Mouse (Mus musculus) embryonic facial prominence, embryonic 11.5 days (tissue): ENCODE measurements around the gene Ddhd1. TPM values are rescaled to one million over a fixed set of nuclear protein-coding genes. Genes with fewer than 3 reads are reported as not detected.

Experiments
- ATAC-seq: fragments of 200-750 bp; cut with Nextera tagmentation; replicated peaks from 2 replicates; pipeline ENCODE4 v1.8.0; 2017; ENCODE audit warnings: low read depth; ENCODE audit not compliant: insufficient number of reproducible peaks, low FRiP score, low TSS enrichment
- DNase-seq: peaks from one replicate; pipeline ENCODE4 v3.0.0-alpha.2; 2015; ENCODE audit warnings: low spot score
- H3K27ac ChIP-seq: fragments of 300-500 bp; sonication (generic); replicated peaks from 2 replicates; pipeline ENCODE4 v1.5.1; 2014; ENCODE audit warnings: mild to moderate bottlenecking, low read depth, low read length, control low read depth
- H3K27me3 ChIP-seq: fragments of 300-500 bp; sonication (generic); 2 replicates; pipeline ENCODE4 v1.6.1; 2014; ENCODE audit warnings: mild to moderate bottlenecking, low read length, moderate library complexity, mixed read lengths; ENCODE audit not compliant: control insufficient read depth, insufficient read depth
- H3K36me3 ChIP-seq: fragments of 300-500 bp; sonication (generic); replicated peaks from 2 replicates; pipeline ENCODE4 v1.6.1; 2014; ENCODE audit warnings: low read depth, mild to moderate bottlenecking, low read length, moderate library complexity, mixed read lengths; ENCODE audit not compliant: control insufficient read depth, insufficient read depth
- H3K4me1 ChIP-seq: fragments of 300-500 bp; sonication (generic); 2 replicates; pipeline ENCODE4 v1.6.1; 2014; ENCODE audit warnings: low read length, mixed read lengths; ENCODE audit not compliant: control insufficient read depth, insufficient read depth
- H3K4me2 ChIP-seq: fragments of 300-500 bp; sonication (generic); 2 replicates; pipeline ENCODE4 v1.6.1; 2014; ENCODE audit warnings: low read depth, mild to moderate bottlenecking, control low read depth, low read length, moderate library complexity
- H3K4me3 ChIP-seq: fragments of 300-500 bp; sonication (generic); 2 replicates; pipeline ENCODE4 v1.5.1; 2014; ENCODE audit warnings: low read depth, low read length, control low read depth
- H3K9ac ChIP-seq: fragments of 300-500 bp; sonication (generic); replicated peaks from 2 replicates; pipeline ENCODE4 v1.6.1; 2014; ENCODE audit warnings: mild to moderate bottlenecking, control low read depth, low read length
- H3K9me3 ChIP-seq: fragments of 300-500 bp; sonication (generic); replicated peaks from 2 replicates; pipeline ENCODE4 v1.6.1; 2016; ENCODE audit warnings: mild to moderate bottlenecking, low read length, inconsistent platforms, mixed read lengths; ENCODE audit not compliant: control insufficient read depth
- WGBS: fragments of 180-500 bp; shearing (Covaris S2); extraction: QIAGEN DNeasy Blood & Tissue Kit; methylation state at CpG from one replicate; pipeline ENCODE4 v1.1.7; 2014; 5-methylcytosine and 5-hydroxymethylcytosine counted together
- polyA plus RNA-seq: library from polyadenylated mRNA; unstranded; fragments of >200 nt; fragmentation: Nextera tagmentation; extraction: Ambion mirVana; gene quantifications from 2 replicates; pipeline ENCODE4 v1.2.1, GENCODE M21; 2014

The Ddhd1 gene
- polyA plus RNA-seq, 1 experiment from 2014 or later, result 6.9 TPM

DNA sequence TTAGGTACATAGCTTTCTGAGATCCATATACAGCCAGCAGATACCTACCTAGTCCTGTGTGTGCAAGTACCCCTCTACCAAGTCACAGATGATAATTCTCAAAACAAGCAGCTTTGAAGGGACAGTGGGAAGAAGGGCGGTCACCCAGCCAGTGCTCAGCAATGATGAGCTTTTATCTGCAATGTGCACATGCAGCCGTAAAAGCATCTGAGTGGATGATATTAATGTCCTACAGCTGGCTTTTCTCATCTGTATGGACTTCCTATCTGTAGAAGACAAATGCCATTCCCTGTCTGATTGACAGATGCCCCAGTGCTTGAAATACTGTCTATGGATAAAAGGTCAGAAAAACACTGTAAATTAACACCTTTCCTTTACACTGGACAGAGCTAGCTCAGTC is 4.2 kb downstream of the Ddhd1 start:
- Histone ChIP-seq H3K27ac (no peak overlapping the region), H3K27me3 (no peaks in the 10 kb centered on the region), H3K36me3 (no peaks in the 10 kb centered on the region), H3K4me1 (no peaks in the 10 kb centered on the region), H3K4me3 (no peak overlapping the region), H3K4me2 (no peak overlapping the region), H3K9ac (no peak overlapping the region), H3K9me3 (no peaks in the 10 kb centered on the region)
- ATAC-seq (no peak), DNase-seq (no peak)
- 79% methylated on average over 2 of the region's 2 CpGs for WGBS

- no peak overlapping the region for H3K9ac ChIP-seq
- no peak overlapping the region for H3K4me3 ChIP-seq
- H3K27ac ChIP-seq, result no peak overlapping the region
- H3K36me3 ChIP-seq, result no peaks in the 10 kb centered on the region
- no peak overlapping the region for H3K4me2 ChIP-seq
- WGBS, result 56% methylated on average over 11 of the region's 11 CpGs
- no peak for DNase-seq
- H3K27me3 ChIP-seq, result no peaks in the 10 kb centered on the region
- ATAC-seq, result no peak
- no peaks in the 10 kb centered on the region for H3K9me3 ChIP-seq
- H3K4me1 ChIP-seq, result no peaks in the 10 kb centered on the region
Observed at GRCm38 (mm10) chr14:45648999-45649818, 8.7 kb downstream of the Ddhd1 start.

DNA sequence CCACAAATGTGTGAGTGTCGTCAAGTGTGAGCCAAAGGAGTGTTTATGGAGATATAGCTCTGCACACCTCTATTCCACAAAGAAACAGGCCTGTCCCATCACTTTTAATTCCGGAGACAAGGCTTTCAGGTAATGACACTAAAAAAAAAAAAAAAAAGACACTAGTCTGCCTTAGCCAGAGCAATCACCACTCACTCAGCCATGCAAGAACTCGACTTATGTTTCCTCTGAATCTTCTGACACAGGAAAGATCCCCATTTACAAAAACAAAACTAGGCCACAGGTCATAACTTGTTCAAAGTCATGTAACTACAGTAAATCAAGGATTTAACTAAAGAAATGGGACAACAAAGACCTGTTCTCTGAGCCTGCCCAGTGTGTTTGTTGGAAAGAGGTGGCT is 9.8 kb downstream of the Ddhd1 start:
- no peaks in the 10 kb centered on the region for H3K36me3 ChIP-seq
- no peak overlapping the region for H3K9ac ChIP-seq
- WGBS, result 85% methylated on average over 3 of the region's 3 CpGs
- no peak for ATAC-seq
- no peak overlapping the region for H3K4me2 ChIP-seq
- H3K27ac ChIP-seq, result no peak overlapping the region
- H3K4me3 ChIP-seq, result no peak overlapping the region
- DNase-seq, result no peak
- H3K4me1 ChIP-seq, result no peaks in the 10 kb centered on the region
- H3K27me3 ChIP-seq, result no peaks in the 10 kb centered on the region
- H3K9me3 ChIP-seq, result no peaks in the 10 kb centered on the region

DNA sequence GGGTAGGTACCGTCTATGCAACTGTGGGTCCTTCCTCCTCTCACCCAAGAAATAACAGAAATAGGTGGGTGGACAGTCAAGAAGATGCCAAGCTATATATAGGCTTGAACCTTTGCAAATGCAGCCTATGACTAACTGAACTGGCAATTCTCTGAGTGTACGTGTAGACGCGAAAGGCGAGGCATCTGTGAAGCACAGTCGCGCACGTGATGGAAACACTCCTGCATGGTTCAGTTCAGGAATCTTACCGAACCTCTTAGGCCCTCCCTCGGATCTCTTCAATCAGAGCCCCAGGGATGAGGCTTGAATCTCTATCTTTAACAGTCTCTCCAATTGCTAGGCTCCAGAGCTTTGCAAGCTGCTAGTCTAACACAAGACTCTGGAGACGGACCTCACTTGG is 10.3 kb downstream of the Ddhd1 start:
- H3K4me1 ChIP-seq, result no peaks in the 10 kb centered on the region
- no peak for DNase-seq
- no peak overlapping the region for H3K27ac ChIP-seq
- no peak for ATAC-seq
- H3K4me3 ChIP-seq, result no peak overlapping the region
- no peaks in the 10 kb centered on the region for H3K9me3 ChIP-seq
- H3K4me2 ChIP-seq, result no peak overlapping the region
- H3K36me3 ChIP-seq, result no peaks in the 10 kb centered on the region
- 91% methylated on average over 11 of the region's 11 CpGs for WGBS
- H3K27me3 ChIP-seq, result no peaks in the 10 kb centered on the region
- no peak overlapping the region for H3K9ac ChIP-seq

- ATAC-seq (no peak), DNase-seq (no peak)
- Histone ChIP-seq H3K36me3 (no peaks in the 10 kb centered on the region), H3K4me3 (no peak overlapping the region), H3K9me3 (no peaks in the 10 kb centered on the region), H3K27ac (no peak overlapping the region), H3K27me3 (no peaks in the 10 kb centered on the region), H3K9ac (no peak overlapping the region), H3K4me1 (no peaks in the 10 kb centered on the region), H3K4me2 (no peak overlapping the region)
- WGBS, result 88% methylated on average over 7 of the region's 7 CpGs
Observed at GRCm38 (mm10) chr14:45647175-45647574, 10.8 kb downstream of the Ddhd1 start.

GRCm38 (mm10) chr14:45644786-45645185 is 13.2 kb downstream of the Ddhd1 start:
- 59% methylated on average over 1 of the region's 1 CpGs for WGBS
- DNase-seq, result no peak

DNA sequence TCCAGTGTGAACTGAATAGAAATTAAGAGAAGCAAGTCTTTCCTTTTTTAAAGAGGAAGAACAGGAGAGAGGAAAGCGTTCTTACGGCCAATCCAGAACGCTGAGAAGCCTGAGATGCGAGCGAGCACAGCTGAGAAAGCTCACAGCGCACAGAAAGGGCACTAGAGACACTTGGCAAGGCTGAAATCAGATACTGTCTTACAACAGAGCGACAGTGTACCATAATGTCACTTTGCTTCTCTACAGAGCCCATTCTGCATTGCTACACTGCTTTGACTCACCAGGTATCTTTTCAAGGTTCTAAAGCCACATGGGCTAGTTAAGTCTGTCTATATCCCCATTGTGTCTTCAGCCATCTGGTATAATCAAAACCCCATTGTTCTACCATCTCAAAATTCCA is 13.7 kb downstream of the Ddhd1 start:
- H3K4me1 ChIP-seq, result no peaks in the 10 kb centered on the region
- no peaks in the 10 kb centered on the region for H3K9me3 ChIP-seq
- no peak for ATAC-seq
- H3K27me3 ChIP-seq, result no peaks in the 10 kb centered on the region
- H3K9ac ChIP-seq, result no peak overlapping the region
- WGBS, result 50% methylated on average over 7 of the region's 7 CpGs
- H3K36me3 ChIP-seq, result no peaks in the 10 kb centered on the region
- DNase-seq, result no peak
- no peak overlapping the region for H3K4me2 ChIP-seq
- H3K4me3 ChIP-seq, result no peak overlapping the region
- H3K27ac ChIP-seq, result no peak overlapping the region

More at GRCm38 (mm10) chr14:45644786-45645185, 13.2 kb downstream of the Ddhd1 start:
- Histone ChIP-seq H3K27me3 (no peaks in the 10 kb centered on the region), H3K9ac (no peak overlapping the region), H3K4me2 (no peak overlapping the region), H3K9me3 (no peaks in the 10 kb centered on the region), H3K4me3 (no peak overlapping the region), H3K4me1 (no peaks in the 10 kb centered on the region), H3K27ac (no peak overlapping the region), H3K36me3 (no peaks in the 10 kb centered on the region)
- ATAC-seq, result no peak

DNA sequence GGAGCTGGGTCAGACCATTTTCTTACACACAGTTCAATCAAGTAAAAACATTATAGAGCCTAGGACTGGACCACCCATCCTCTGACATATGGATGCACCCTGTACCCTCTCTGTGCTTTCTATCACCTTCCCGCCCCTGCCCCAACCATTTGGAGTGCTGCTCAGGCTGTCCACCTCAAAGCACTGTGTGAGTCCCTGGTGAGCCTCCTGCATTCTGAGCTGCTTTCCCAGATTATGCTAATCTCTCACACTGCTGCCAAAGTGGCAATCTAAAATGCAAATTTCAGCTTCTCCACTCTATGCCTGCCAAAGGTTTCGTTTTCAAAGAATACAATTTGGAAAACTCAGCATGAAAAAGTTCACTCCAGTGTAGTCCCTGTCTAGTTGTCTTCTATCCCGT is 14.5 kb downstream of the Ddhd1 start:
- Histone ChIP-seq H3K4me1 (no peaks in the 10 kb centered on the region), H3K9me3 (no peaks in the 10 kb centered on the region), H3K36me3 (no peaks in the 10 kb centered on the region), H3K4me3 (no peak overlapping the region), H3K4me2 (no peak overlapping the region), H3K27me3 (no peaks in the 10 kb centered on the region), H3K27ac (no peak overlapping the region), H3K9ac (no peak overlapping the region)
- DNase-seq (no peak), ATAC-seq (no peak)
- 41% methylated on average over 3 of the region's 3 CpGs for WGBS
